Mouse (Mus musculus): Measurements from ENCODE around the gene Zfp1.
A peak's percentile ranks its signal among the peaks of the same experiment; 100 is the strongest.

Zfp1 gene

GRCm38 (mm10) chr8:111676237-111676636, 33.0 kb downstream of the Zfp1 start:
- DNase-seq (ENCODE audit: low spot score): no peak

- DNase-seq (ENCODE audit: low spot score): peak; percentile 59
Observed at GRCm38 (mm10) chr8:111678111-111678510, 34.9 kb downstream of the Zfp1 start.

- DNase-seq (ENCODE audit: low spot score): no peak
Observed at GRCm38 (mm10) chr8:111678848-111679247, 35.6 kb downstream of the Zfp1 start.

GRCm38 (mm10) chr8:111680423-111681028, 37.3 kb downstream of the Zfp1 start:
- DNase-seq (ENCODE audit: low spot score): no peak

GRCm38 (mm10) chr8:111681153-111681552, 38.0 kb downstream of the Zfp1 start:
- DNase-seq (ENCODE audit: low spot score): no peak

- DNase-seq (ENCODE audit: low spot score): no peak
Observed at GRCm38 (mm10) chr8:111682521-111682920, 39.3 kb downstream of the Zfp1 start.

- no peak for DNase-seq (ENCODE audit: low spot score)
Observed at GRCm38 (mm10) chr8:111686881-111687280, 43.7 kb downstream of the Zfp1 start.

GRCm38 (mm10) chr8:111690960-111691445, 47.8 kb downstream of the Zfp1 start, which contains the start of gene Ctrb1:
Gene Ctrb1 (minus strand): TSS chr8:111691010.
- no peak for DNase-seq (ENCODE audit: low spot score)

GRCm38 (mm10) chr8:111693261-111693741, 50.1 kb downstream of the Zfp1 start:
- DNase-seq (ENCODE audit: low spot score): no peak

- no peak for DNase-seq (ENCODE audit: low spot score)
Observed at GRCm38 (mm10) chr8:111695441-111695840, 52.2 kb downstream of the Zfp1 start.

GRCm38 (mm10) chr8:111697655-111698054, 54.5 kb downstream of the Zfp1 start:
- no peak for DNase-seq (ENCODE audit: low spot score)

- DNase-seq (ENCODE audit: low spot score): no peak
Observed at GRCm38 (mm10) chr8:111699035-111699434, 55.8 kb downstream of the Zfp1 start.

- DNase-seq (ENCODE audit: low spot score): no peak
Observed at GRCm38 (mm10) chr8:111700201-111700600, 57.0 kb downstream of the Zfp1 start.

- no peak for DNase-seq (ENCODE audit: low spot score)
Observed at GRCm38 (mm10) chr8:111700740-111701139, 57.5 kb downstream of the Zfp1 start.

- no peak for DNase-seq (ENCODE audit: low spot score)
Observed at GRCm38 (mm10) chr8:111701380-111701779, 58.2 kb downstream of the Zfp1 start.

GRCm38 (mm10) chr8:111704585-111704984, 61.4 kb downstream of the Zfp1 start:
- DNase-seq (ENCODE audit: low spot score): no peak

GRCm38 (mm10) chr8:111705222-111705621, 62.0 kb downstream of the Zfp1 start:
- DNase-seq (ENCODE audit: low spot score): no peak

GRCm38 (mm10) chr8:111705699-111706098, 62.5 kb downstream of the Zfp1 start:
- no peak for DNase-seq (ENCODE audit: low spot score)

- no peak for DNase-seq (ENCODE audit: low spot score)
Observed at GRCm38 (mm10) chr8:111708265-111708664, 65.1 kb downstream of the Zfp1 start.

GRCm38 (mm10) chr8:111709223-111709622, 66.0 kb downstream of the Zfp1 start:
- DNase-seq (ENCODE audit: low spot score): no peak

- DNase-seq (ENCODE audit: low spot score): no peak
Observed at GRCm38 (mm10) chr8:111710777-111711485, 67.7 kb downstream of the Zfp1 start.

GRCm38 (mm10) chr8:111712135-111712534, 68.9 kb downstream of the Zfp1 start:
- no peak for DNase-seq (ENCODE audit: low spot score)

GRCm38 (mm10) chr8:111712588-111712987, 69.4 kb downstream of the Zfp1 start:
- peak; percentile 64 for DNase-seq (ENCODE audit: low spot score)

Measured in ovary, postnatal 14 days (tissue).